In the genomic region with DNA sequence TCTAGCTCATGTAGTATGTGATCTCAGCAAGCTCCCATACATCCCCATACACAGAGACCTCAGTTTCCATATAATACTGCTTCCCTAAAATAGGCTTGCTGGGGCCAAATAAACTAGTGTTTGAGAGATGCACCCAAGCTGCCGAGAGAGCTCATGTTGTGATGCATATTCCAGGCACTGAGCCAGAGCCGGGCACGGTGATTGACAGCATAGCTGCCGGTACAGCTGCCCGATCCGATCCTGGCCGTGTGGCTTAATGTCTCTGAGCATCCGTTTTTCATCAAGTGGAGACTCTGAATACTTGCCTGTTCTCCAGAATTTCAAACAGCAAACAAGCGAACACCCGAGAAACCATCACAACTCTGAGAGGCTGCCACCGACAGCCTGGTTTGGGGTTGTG, we compare ENCODE assay signal across 12 mouse cellular contexts. TPM values are rescaled to one million over a fixed set of nuclear protein-coding genes. Genes with fewer than 3 reads are reported as not detected.
A peak's percentile ranks its signal among the peaks of the same experiment; 100 is the strongest.
DNase-seq lines count a peak whose midpoint lies in the region; ATAC-seq lines count a peak whose summit lies in the region.
"Had no signal": no experiment of that assay in that cellular context is flagged by ENCODE, and none has a peak within 500 bp of the region (broad histone marks: within the 10 kb centered on the region; RNA-seq: fewer than 3 reads in every experiment).

No protein-coding gene starts in this region.

- no peaks in the 10 kb centered on the region for H3K9me3 ChIP-seq in forebrain, embryonic 16.5 days (ENCODE audit: control insufficient read depth, low read length)
- H3K9me3 ChIP-seq: liver, embryonic 13.5 days; midbrain, embryonic 15.5 days had no signal

- H3K9ac ChIP-seq in forebrain, embryonic 16.5 days (replicated peaks; ENCODE audit: low read depth, low read length) = no peak overlapping the region
- H3K9ac ChIP-seq: embryonic facial prominence, embryonic 12.5 days; liver, embryonic 13.5 days; midbrain, embryonic 15.5 days had no signal

- no peak overlapping the region for H3K4me3 ChIP-seq in forebrain, embryonic 16.5 days (replicated peaks; ENCODE audit: low read length)
- H3K4me3 ChIP-seq: embryonic facial prominence, embryonic 12.5 days; liver, embryonic 13.5 days; midbrain, embryonic 15.5 days had no signal

- DNase-seq in heart, postnatal 4 days = peak; percentile 52
- no peak for DNase-seq in heart, adult 8-10 months (ENCODE audit: low spot score)
- DNase-seq in layer of hippocampus, adult 18-20 months (ENCODE audit: low spot score in 2 of 2) = peak; percentile 72 to 86
- DNase-seq in right cerebral cortex, postnatal 14 days = peak; percentile 60
- no peak for DNase-seq in testis, postnatal 14 days (ENCODE audit: low spot score)
- no peak for DNase-seq in kidney, postnatal 10 days
- DNase-seq: kidney, adult 2 months; liver, embryonic 13.5 days; thymus, adult 18-20 months had no signal

- H3K4me1 ChIP-seq in forebrain, embryonic 16.5 days (replicated peaks; ENCODE audit: control insufficient read depth, insufficient read depth, low read length) = peaks cover 5% of the 10 kb centered on the region
- H3K4me1 ChIP-seq: embryonic facial prominence, embryonic 12.5 days; liver, embryonic 13.5 days; midbrain, embryonic 15.5 days had no signal

- no peaks in the 10 kb centered on the region for H3K27me3 ChIP-seq in forebrain, embryonic 16.5 days (replicated peaks; ENCODE audit: control insufficient read depth, insufficient read depth, low read length)
- H3K27me3 ChIP-seq: embryonic facial prominence, embryonic 12.5 days; liver, embryonic 13.5 days; midbrain, embryonic 15.5 days had no signal

- 38% methylated on average over 11 of the region's 11 CpGs for WGBS in forebrain, embryonic 16.5 days

- no peaks in the 10 kb centered on the region for H3K36me3 ChIP-seq in forebrain, embryonic 16.5 days (ENCODE audit: control insufficient read depth, insufficient read depth)
- H3K36me3 ChIP-seq: embryonic facial prominence, embryonic 12.5 days; liver, embryonic 13.5 days; midbrain, embryonic 15.5 days had no signal

- H3K4me2 ChIP-seq in forebrain, embryonic 16.5 days (ENCODE audit: low read length) = no peak overlapping the region
- H3K4me2 ChIP-seq: embryonic facial prominence, embryonic 12.5 days; liver, embryonic 13.5 days; midbrain, embryonic 15.5 days had no signal

- peak; percentile 89 for ATAC-seq in forebrain, embryonic 16.5 days
- ATAC-seq: midbrain, embryonic 15.5 days had no signal

- no peak overlapping the region for H3K27ac ChIP-seq in forebrain, embryonic 16.5 days (ENCODE audit: low read length)
- H3K27ac ChIP-seq: embryonic facial prominence, embryonic 12.5 days; liver, embryonic 13.5 days; midbrain, embryonic 15.5 days had no signal

RNA-seq across cellular contexts. Expression of a gene that starts 42.6 kb away (rescaled TPM):
- total RNA-seq in heart, postnatal 4 days (2021) = 10 to 100 TPM; 95.8 to 96.1 TPM
- total RNA-seq in heart, adult 8-10 months (2022) = 10 to 100 TPM; 50.2 to 59.6 (median 53.7) TPM
- polyA plus RNA-seq in forebrain, embryonic 16.5 days (2015; fragmentation: Nextera tagmentation; extraction: Ambion mirVana) = 127 and 150 TPM in 2 replicates
- 10 to 100 TPM; 78.8 to 80.6 TPM for total RNA-seq in layer of hippocampus, adult 18-20 months (2021)

RNA-seq across cellular contexts. Expression of a gene that starts 42.8 kb away (rescaled TPM):
- 10 to 100 TPM in 1 of 2 experiments, 1 to 10 TPM in 1; 8.2 to 10.3 TPM for total RNA-seq in heart, postnatal 4 days (2021)
- 1 to 10 TPM; 2.6 to 5.1 (median 3.4) TPM for total RNA-seq in heart, adult 8-10 months (2022)
- polyA plus RNA-seq in forebrain, embryonic 16.5 days (2015; fragmentation: Nextera tagmentation; extraction: Ambion mirVana) = 17.1 and 21.6 TPM in 2 replicates
- total RNA-seq in layer of hippocampus, adult 18-20 months (2021) = 10 to 100 TPM; 17.2 to 20.1 TPM

Comparison
In these comparisons a context has a peak if more than half of its experiments do, and no peak if none do; other contexts are left out.
1. DNase-seq: peak in heart, postnatal 4 days (single experiment), layer of hippocampus, adult 18-20 months (2 of 2) and right cerebral cortex, postnatal 14 days (single experiment); none in heart, adult 8-10 months (single experiment), testis, postnatal 14 days (single experiment) and kidney, postnatal 10 days (single experiment).